Mouse (Mus musculus) regulatory T cell (primary cell): ENCODE data around the gene Eif4a2.

Experiments
- in situ Hi-C: fragments of 300-600 bp; cut with MboI, MseI; formaldehyde crosslinking; loops from one replicate; pipeline ENCODE4 v1.15.1; 2025; ENCODE audit warnings: high pct_unique_total_duplicates

Eif4a2 gene

DNA sequence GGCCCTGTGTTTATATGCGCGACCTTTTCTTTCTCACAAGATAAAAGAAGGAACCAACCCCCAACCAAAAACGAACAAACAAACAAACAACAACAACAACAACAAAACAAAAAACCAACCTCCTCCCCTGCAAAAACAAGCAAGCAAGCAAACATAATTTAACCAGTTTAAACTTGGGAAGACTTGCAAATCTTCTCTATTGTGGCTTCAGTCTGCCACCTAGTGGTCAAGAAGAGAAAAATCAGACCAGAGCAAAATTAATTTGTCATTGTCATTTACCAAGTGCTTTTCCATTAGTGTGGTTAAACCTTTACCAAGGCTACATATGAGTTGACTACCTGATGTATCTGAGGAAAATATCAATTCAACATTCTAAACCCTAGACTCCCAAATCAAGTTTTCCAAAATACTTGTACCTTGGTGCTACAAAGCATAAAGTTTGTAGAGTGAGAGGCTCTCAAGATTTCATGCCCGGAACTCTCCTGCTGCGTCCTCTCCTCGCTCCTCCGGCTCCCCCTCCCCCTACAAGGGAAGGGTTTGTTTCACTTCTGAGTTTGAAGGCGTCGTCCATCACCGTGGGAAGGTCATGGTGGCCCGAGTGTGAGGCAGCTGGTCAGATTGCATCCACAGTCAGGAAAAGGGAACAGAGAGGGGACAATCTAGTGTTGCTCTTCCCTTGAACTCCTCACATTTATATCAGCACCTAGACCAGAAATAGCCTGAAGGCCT, 28.3 kb downstream of the Eif4a2 start:
- in situ Hi-C loops: loop anchor here (5.0 kb wide), 1 partner anchor 43 kb away; no protein-coding TSS in a partner anchor

DNA sequence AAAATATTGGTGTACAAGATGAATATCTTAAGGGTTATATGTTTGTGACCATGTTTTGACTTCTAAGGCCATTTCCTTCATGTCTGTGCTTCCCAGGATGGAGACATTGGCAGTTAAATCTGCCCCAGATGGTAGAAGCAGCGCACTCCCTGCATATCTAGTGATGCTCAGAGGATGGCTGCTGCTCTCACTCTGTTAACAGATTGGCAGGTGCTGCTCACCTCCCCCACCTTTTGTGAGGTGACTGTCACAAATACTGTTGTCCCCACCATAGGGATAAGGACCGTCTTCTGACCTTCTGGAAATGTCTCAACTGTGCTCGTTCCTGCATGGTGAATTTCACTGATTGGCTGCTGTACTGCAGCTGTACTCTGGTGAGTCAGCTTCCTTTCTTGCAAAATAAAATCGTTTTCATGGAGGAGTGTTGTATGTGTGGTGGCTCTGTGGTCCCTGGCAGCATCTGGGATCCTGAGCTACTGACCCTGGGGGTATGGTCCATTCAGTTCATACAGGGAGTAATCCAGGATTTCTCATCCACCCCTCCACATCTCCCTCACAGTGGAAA, 29.2 kb downstream of the Eif4a2 start:
- in situ Hi-C loops: loop anchor here (5.0 kb wide), 1 partner anchor 44 kb away; no protein-coding TSS in a partner anchor

DNA sequence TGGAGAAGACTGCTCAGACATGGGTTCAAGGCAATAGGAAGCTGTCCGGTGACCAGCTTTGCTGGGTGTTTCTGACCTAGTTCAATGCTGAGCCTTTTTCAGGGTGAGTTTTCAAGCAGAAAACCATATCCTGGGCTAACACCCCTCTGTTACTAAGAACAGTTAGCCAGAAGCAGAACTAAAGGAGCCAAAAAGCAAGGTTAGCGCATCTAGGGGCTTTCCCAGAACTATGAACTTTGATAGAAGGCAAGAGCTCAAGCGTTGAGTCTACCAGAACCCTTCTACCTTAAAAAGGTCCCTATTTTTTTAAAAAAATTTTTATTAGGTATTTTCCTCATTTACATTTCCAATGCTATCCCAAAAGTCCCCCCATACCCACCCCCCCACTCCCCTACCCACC, 33.7 kb downstream of the Eif4a2 start:
- in situ Hi-C loops: no loop called here

DNA sequence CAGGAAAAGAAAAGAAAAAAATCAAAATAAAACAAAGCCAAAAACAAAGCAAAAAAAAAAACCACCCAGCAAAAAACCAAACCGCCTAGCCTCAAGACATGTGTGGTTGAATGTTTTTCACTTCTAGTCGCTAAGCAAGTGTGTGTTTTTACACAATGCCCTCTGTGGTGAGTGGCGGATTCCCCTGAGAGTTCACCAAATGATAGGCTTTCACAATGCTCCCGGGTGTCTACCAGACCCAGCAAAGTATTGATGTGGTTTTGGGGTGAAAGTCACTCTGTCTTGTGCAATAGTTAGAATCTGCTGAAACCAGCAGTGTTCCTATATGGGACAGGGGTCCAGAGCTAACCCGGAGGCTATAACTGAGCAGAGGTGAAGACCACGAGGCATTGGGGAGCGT, 37.1 kb downstream of the Eif4a2 start:
- in situ Hi-C loops: no loop called here

DNA sequence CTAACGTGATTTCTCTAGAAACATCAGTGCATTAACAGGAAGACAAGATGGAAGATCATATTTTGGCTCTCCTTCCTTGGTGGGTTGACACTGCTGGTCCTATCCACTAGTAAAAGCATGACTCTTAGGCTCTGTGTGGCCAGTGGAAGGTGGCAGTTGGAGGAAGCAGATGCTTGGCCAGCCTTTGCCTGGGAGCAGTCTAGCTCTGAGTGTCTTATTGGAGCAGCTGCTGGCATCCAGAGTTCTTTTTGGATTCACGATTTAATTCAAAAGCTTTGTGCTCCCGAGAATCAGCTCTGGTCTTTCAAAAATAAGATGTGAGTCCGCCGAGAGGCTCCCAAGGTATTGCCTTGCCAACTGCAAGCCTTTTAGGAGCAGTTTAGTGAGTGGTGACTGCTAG, 38.0 kb downstream of the Eif4a2 start:
- in situ Hi-C loops: loop anchor here (5.0 kb wide), 3 partner anchors 42 to 273 kb away; partner anchors contain the start of gene St6gal1

DNA sequence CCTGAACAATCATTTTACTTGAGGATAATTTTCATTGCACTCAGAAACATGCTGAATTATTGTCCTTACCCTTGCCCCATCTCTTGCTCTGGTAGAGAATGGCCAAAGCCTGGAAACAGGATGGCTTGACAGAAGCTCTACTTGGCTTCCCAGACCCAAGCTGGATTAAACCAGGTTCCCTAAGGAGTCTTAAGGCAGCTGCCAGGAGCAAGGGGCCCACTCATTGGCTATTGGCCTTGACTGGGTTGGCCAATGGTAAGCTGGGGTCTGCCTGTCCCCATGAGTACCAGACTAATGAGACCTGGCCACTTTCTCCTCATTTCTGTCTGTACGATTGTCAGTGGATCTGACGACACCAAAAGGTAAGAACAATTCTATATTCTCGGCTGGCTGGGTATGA, 39.0 kb downstream of the Eif4a2 start, which contains the start of gene Adipoq:
Gene Adipoq (plus strand): TSS at position 257 of the 400 bp plus-strand sequence.
- in situ Hi-C loops: loop anchor here (5.0 kb wide), 3 partner anchors 41 to 274 kb away; partner anchors contain the start of gene St6gal1

DNA sequence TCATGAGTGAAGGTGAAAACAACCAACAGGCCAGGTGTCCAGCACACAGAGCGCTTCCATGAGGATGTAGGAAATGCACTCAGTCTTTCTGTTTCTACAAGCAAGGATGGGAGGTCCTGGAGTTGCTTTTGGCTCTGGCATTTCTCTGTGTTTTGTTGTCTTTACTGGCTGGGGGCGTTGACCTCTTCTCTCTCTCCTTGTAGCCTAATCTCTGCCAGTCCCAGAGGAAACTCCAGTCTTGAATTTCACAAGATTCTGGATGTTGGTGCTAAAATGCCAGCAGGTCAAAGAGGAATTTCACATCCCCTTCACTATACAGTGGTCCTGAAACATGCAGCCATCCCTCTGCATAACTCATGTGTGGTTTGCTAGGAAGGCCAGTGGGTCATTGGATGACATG, 41.7 kb downstream of the Eif4a2 start:
- in situ Hi-C loops: loop anchor here (5.0 kb wide), 3 partner anchors 38 to 277 kb away; partner anchors contain the start of gene St6gal1

DNA sequence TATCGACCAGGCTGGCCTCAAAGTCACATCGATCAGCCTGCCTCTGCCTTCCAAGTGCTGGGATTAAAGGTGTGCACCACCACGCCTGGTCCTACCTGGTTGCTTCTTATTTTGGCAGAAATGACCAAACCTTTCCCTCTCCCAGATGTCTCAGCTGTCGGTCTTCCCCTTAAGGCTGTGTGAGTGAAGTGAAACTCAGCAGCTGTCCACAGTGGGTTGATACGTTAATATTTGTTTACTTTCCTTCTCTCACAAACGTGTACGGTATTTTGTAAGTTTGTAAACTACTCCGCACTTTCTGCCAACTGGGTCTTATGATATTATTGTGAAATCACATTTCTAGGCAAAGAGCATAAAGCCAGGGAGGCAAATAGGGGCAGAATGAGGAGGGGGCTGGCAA, 42.2 kb downstream of the Eif4a2 start:
- in situ Hi-C loops: loop anchor here (5.0 kb wide), 3 partner anchors 38 to 277 kb away; partner anchors contain the start of gene St6gal1

DNA sequence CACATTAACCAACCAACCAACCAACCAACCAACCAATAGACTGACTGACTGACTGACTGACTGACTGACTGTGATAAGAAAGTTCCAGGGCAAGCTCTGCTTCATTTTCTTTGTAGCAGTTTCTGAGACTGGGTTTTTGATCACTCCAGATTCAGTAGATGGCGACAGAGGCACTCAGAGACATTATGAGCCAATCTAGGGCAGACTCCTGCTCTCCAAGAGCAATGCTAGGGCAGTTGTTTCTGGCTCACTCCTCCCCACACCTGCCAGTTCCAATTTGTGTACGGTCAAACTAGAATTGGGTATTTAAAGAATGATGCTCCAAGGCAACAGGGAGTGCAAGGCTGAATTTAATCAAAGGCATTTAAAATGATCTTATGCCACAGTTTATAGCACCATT, 44.2 kb downstream of the Eif4a2 start:
- in situ Hi-C loops: no loop called here

DNA sequence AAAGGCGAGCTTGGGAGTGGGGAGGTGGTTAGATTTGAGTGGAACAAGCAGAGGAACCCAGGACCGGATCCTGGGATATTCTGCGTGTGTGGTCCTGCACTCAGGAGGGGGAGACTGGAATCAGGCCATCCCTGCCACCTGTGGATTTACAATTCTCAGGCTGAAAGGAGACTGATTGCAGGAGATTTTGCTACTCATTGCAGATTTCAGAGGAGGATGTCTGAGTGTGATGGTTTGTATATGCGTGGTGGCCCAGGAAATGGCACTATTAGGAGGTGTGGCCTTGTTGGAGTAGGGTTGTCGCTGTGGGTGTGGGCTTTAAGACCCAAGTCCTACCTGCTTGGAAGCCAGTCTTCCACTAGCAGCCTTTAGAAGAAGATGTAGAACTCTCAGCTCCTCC, 47.0 kb downstream of the Eif4a2 start:
- in situ Hi-C loops: no loop called here

DNA sequence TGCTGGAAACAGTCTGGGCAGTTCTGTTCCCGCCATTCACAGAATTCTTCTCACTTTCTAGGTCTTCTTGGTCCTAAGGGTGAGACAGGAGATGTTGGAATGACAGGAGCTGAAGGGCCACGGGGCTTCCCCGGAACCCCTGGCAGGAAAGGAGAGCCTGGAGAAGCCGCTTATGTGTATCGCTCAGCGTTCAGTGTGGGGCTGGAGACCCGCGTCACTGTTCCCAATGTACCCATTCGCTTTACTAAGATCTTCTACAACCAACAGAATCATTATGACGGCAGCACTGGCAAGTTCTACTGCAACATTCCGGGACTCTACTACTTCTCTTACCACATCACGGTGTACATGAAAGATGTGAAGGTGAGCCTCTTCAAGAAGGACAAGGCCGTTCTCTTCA, 49.8 kb downstream of the Eif4a2 start:
- in situ Hi-C loops: no loop called here

DNA sequence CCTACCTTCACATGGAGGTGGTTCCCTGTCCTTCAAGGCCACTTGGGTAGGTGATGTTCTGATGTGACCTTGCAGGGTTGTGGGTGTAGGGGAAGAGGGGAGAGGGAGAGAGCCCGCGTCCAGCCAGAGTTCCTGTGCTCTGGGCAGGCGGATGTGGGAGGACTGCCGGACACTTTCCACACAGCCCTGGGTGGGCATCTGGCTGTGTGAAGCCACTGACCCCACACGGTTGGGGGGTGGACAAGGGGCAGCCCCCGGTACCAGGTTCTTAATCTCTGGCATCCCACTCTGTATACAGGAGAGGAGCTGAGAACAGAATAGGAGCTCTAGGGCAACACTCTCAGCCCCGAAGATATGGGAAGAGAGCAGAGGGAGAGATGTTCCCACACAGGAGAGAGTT, 51.0 kb downstream of the Eif4a2 start:
- in situ Hi-C loops: no loop called here

DNA sequence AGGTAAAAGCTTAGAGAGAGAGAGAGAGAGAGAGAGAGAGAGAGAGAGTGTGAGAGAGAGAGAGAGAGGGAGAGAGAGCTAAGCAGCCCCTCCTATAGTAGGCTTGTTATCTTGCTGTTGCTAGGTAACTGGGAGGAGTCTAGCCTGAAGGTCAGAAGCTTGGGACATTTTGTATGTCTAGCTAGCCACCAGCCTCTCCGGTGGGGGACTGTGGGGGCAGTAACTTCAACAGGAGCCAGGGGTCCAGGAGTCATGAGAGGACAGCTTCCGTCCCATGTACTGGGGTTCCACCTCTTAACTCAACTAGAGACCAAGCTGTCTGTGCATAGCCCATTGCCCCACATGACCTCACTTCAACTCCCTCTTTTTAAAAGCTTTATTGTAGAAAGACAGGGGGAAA, 51.7 kb downstream of the Eif4a2 start:
- in situ Hi-C loops: no loop called here

DNA sequence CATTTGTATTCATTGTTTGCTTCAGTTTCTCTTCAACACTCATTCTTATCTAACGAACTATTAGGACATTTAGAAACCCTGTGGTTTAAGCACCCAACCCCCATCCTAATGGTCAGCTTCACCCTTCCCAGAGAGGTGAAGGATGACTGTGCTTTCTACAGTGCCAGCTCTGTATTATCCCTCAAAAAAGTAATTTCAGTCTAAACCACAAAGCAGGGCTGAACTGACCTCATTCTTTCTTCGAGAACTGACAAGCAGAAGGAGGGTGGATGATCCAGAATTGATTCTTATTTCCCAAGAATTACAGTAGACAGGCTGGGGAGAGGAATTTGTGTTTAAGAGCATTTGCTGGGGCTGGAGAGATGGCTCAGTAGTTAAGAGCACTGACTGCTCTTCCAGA, 52.5 kb downstream of the Eif4a2 start:
- in situ Hi-C loops: loop anchor here (5.0 kb wide), 1 partner anchor 238 kb away; no protein-coding TSS in a partner anchor

DNA sequence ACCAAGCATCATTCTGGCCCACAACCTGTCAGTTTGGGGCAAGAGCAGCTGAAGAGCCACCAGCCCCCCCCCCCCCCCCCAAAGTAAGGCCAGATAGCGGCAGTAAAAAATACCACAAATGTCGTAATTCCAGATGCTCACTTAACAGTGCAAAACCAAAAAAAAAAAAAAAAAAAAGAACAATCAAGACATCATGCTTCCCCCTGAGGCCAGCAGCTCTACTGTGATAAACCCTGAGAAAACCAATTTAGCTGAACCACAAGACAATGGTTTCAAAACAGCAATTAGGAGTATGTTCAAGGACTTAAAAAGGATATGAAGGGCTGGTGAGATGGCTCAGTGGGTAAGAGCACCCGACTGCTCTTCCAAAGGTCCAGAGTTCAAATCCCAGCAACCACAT, 54.9 kb downstream of the Eif4a2 start:
- in situ Hi-C loops: loop anchor here (5.0 kb wide), 1 partner anchor 235 kb away; no protein-coding TSS in a partner anchor
